In the genomic region with DNA sequence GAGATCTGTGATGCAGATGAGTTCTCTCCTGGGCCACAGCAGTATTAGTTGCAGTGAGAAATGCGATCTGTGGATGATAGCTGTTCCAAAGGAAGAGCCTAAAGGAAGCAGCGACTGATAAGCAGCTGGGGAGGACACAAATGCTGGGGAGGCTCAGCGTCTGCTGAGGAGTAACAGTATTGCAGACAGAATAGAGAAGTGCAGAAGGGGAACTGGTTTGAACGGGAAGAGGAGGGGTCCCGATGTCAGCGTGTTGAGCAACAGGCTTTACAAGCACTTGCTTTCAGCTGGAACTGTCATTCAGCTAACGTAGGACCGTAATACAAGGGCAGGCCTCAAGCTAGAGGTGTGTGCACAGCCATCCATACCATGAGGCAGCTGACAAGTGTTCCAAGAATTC, we compare ENCODE assay signal across 11 mouse cellular contexts. TPM values are rescaled to one million over a fixed set of nuclear protein-coding genes. Genes with fewer than 3 reads are reported as not detected.
DNase-seq lines count a peak whose midpoint lies in the region; ATAC-seq and TF ChIP-seq lines count a peak whose summit lies in the region.
"Had no signal": no experiment of that assay in that cellular context is flagged by ENCODE, and none has a peak within 500 bp of the region (broad histone marks: within the 10 kb centered on the region; RNA-seq: fewer than 3 reads in every experiment).

No protein-coding gene starts in this region.

- no peak for DNase-seq in kidney, postnatal 0 days (ENCODE audit: low spot score)
- no peak for DNase-seq in kidney, postnatal 36 days
- peak; percentile 62 to 73 for DNase-seq in monocyte, adult 2 months (ENCODE audit: low read depth in 1 of 2, low spot score in 2 of 2)
- DNase-seq in yolk sac, embryonic 10.5 days (ENCODE audit: low spot score) = no peak
- DNase-seq in cerebellum, postnatal 4 days (ENCODE audit: low spot score in 2 of 2) = no peak
- no peak for DNase-seq in kidney, adult 9 months
- DNase-seq: kidney, adult 2 months had no signal

- H3K4me1 ChIP-seq in kidney, postnatal 0 days (replicated peaks; ENCODE audit: insufficient read depth, low read length) = peaks cover 38% of the 10 kb centered on the region
- peaks cover 51% of the 10 kb centered on the region for H3K4me1 ChIP-seq in limb, embryonic 13.5 days

- peaks cover 31% of the 10 kb centered on the region for H3K36me3 ChIP-seq in kidney, postnatal 0 days (ENCODE audit: insufficient read depth, low read length)
- peaks cover 61% of the 10 kb centered on the region for H3K36me3 ChIP-seq in limb, embryonic 13.5 days

- H3K27ac ChIP-seq in kidney, postnatal 0 days = no peak overlapping the region
- H3K27ac ChIP-seq in limb, embryonic 13.5 days = no peak overlapping the region; the same call in 1 of the 2 replicates
- H3K27ac ChIP-seq: forebrain, embryonic 13.5 days; midbrain, embryonic 12.5 days had no signal

- TF ChIP-seq CTCF in kidney, postnatal 0 days (IDR thresholded peaks at IDR 0.05; ENCODE audit: low read depth) = no peak

- peak overlapping the region; percentile 85; the same call in 1 of the 2 replicates for H3K4me2 ChIP-seq in kidney, postnatal 0 days (ENCODE audit: low read length)
- peak overlapping the region; percentile 88 for H3K4me2 ChIP-seq in limb, embryonic 13.5 days (replicated peaks)
- H3K4me2 ChIP-seq: forebrain, embryonic 13.5 days; midbrain, embryonic 12.5 days had no signal

- H3K9ac ChIP-seq in kidney, postnatal 0 days (ENCODE audit: low read depth, low read length) = no peak overlapping the region
- H3K9ac ChIP-seq in limb, embryonic 13.5 days = peak overlapping the region; percentile 26; the same call in 1 of the 2 replicates
- H3K9ac ChIP-seq: forebrain, embryonic 13.5 days; midbrain, embryonic 12.5 days had no signal

- ATAC-seq in kidney, postnatal 0 days (replicated peaks; ENCODE audit: low FRiP score, low read depth) = no peak
- peak; percentile 37 for ATAC-seq in common myeloid progenitor, adult 5-6 weeks (replicated peaks; ENCODE audit: low read depth, poor library complexity, severe bottlenecking)
- ATAC-seq in limb, embryonic 13.5 days (ENCODE audit: low FRiP score, low read depth) = no peak
- ATAC-seq: forebrain, embryonic 13.5 days had no signal

- WGBS in kidney, postnatal 0 days = 59% methylated on average over 8 of the region's 8 CpGs
- WGBS in limb, embryonic 13.5 days = 71% methylated on average over 8 of the region's 8 CpGs

- H3K27me3 ChIP-seq in kidney, postnatal 0 days (ENCODE audit: insufficient read depth, low read length) = no peaks in the 10 kb centered on the region
- no peaks in the 10 kb centered on the region for H3K27me3 ChIP-seq in limb, embryonic 13.5 days
- H3K27me3 ChIP-seq: forebrain, embryonic 13.5 days; midbrain, embryonic 12.5 days had no signal

- no peak overlapping the region for H3K4me3 ChIP-seq in kidney, postnatal 0 days (replicated peaks; ENCODE audit: low read depth, low read length)
- peak overlapping the region; percentile 0; the same call in 1 of the 2 replicates for H3K4me3 ChIP-seq in limb, embryonic 13.5 days
- H3K4me3 ChIP-seq: forebrain, embryonic 13.5 days; midbrain, embryonic 12.5 days had no signal

- H3K9me3 ChIP-seq in kidney, postnatal 0 days (replicated peaks; ENCODE audit: low read length) = no peaks in the 10 kb centered on the region
- H3K9me3 ChIP-seq in limb, embryonic 13.5 days = no peaks in the 10 kb centered on the region
- H3K9me3 ChIP-seq: forebrain, embryonic 13.5 days; midbrain, embryonic 12.5 days had no signal

RNA-seq across cellular contexts. Expression of a gene that starts 3.8 kb away (rescaled TPM):
- polyA plus RNA-seq in kidney, postnatal 0 days (2015; fragmentation: Nextera tagmentation; extraction: Ambion mirVana) = 92.9 and 103 TPM in 2 replicates
- total RNA-seq in common myeloid progenitor, adult 5-6 weeks (2017) = 34.5 and 48.0 TPM in 2 replicates
- polyA plus RNA-seq in limb, embryonic 13.5 days (2015; fragmentation: Nextera tagmentation; extraction: Ambion mirVana) = 118 and 123 TPM in 2 replicates

RNA-seq across cellular contexts. Expression of a gene that starts 19.9 kb away (rescaled TPM):
- polyA plus RNA-seq in kidney, postnatal 0 days (2015; fragmentation: Nextera tagmentation; extraction: Ambion mirVana) = 6.6 and 6.9 TPM in 2 replicates
- total RNA-seq in common myeloid progenitor, adult 5-6 weeks (2017) = 1.8 TPM in 1 of 2 replicates, not detected in the other
- polyA plus RNA-seq in limb, embryonic 13.5 days (2015; fragmentation: Nextera tagmentation; extraction: Ambion mirVana) = 8.9 and 9.4 TPM in 2 replicates

RNA-seq across cellular contexts. Expression of a gene that starts 28.7 kb away (rescaled TPM):
- 0.05 TPM in 1 of 2 replicates, not detected in the other for polyA plus RNA-seq in kidney, postnatal 0 days (2015; fragmentation: Nextera tagmentation; extraction: Ambion mirVana)
- not detected in 2 replicates for total RNA-seq in common myeloid progenitor, adult 5-6 weeks (2017)
- 0.45 and 0.56 TPM in 2 replicates for polyA plus RNA-seq in limb, embryonic 13.5 days (2015; fragmentation: Nextera tagmentation; extraction: Ambion mirVana)

RNA-seq across cellular contexts. Expression of a gene that starts 46.9 kb away (rescaled TPM):
- not detected in 2 replicates for polyA plus RNA-seq in kidney, postnatal 0 days (2015; fragmentation: Nextera tagmentation; extraction: Ambion mirVana)
- total RNA-seq in common myeloid progenitor, adult 5-6 weeks (2017) = not detected in 2 replicates
- not detected in 2 replicates for polyA plus RNA-seq in limb, embryonic 13.5 days (2015; fragmentation: Nextera tagmentation; extraction: Ambion mirVana)
- polyA plus RNA-seq: forebrain, embryonic 13.5 days; kidney, adult 2 months; midbrain, embryonic 12.5 days had no signal

RNA-seq across cellular contexts. Expression of a gene that starts 52.1 kb away (rescaled TPM):
- polyA plus RNA-seq in kidney, postnatal 0 days (2015; fragmentation: Nextera tagmentation; extraction: Ambion mirVana) = not detected in 2 replicates
- total RNA-seq in common myeloid progenitor, adult 5-6 weeks (2017) = not detected in 2 replicates
- polyA plus RNA-seq in limb, embryonic 13.5 days (2015; fragmentation: Nextera tagmentation; extraction: Ambion mirVana) = not detected in 2 replicates
- polyA plus RNA-seq: forebrain, embryonic 13.5 days; kidney, adult 2 months; midbrain, embryonic 12.5 days had no signal

Comparison
In these comparisons a context has a peak if more than half of its experiments do, and no peak if none do; other contexts are left out.
1. DNase-seq: peak in monocyte, adult 2 months (2 of 2); none in kidney, postnatal 0 days (single experiment), kidney, postnatal 36 days (0 of 2), yolk sac, embryonic 10.5 days (single experiment), cerebellum, postnatal 4 days (0 of 2) and kidney, adult 9 months (single experiment).